Mouse (Mus musculus) hindbrain, postnatal 0 days (tissue): ENCODE data around the gene Muc4. TPM values are rescaled to one million over a fixed set of nuclear protein-coding genes. Genes with fewer than 3 reads are reported as not detected.

Source experiments
- ATAC-seq: fragments of 200-750 bp; cut with Nextera tagmentation; 2 replicates; pipeline ENCODE4 v1.8.0; 2017; ENCODE audit warnings: mild to moderate bottlenecking, moderate TSS enrichment, moderate library complexity
- DNase-seq: peaks from one replicate; pipeline ENCODE4 v3.0.0-alpha.2; 2015; ENCODE audit warnings: low spot score
- H3K27ac ChIP-seq: fragments of 300-500 bp; sonication (generic); 2 replicates; pipeline ENCODE4 v1.5.1; 2014; ENCODE audit warnings: mild to moderate bottlenecking
- H3K27me3 ChIP-seq: fragments of 300-500 bp; sonication (generic); 2 replicates; pipeline ENCODE4 v1.6.1; 2014; ENCODE audit warnings: low read length, mixed read lengths; ENCODE audit not compliant: insufficient read depth
- H3K36me3 ChIP-seq: fragments of 300-500 bp; sonication (generic); 2 replicates; pipeline ENCODE4 v1.6.1; 2014; ENCODE audit warnings: low read length, mixed read lengths; ENCODE audit not compliant: insufficient read depth
- H3K4me1 ChIP-seq: fragments of 300-500 bp; sonication (generic); 2 replicates; pipeline ENCODE4 v1.6.1; 2014; ENCODE audit warnings: antibody characterized with exemption, low read length, mixed read lengths; ENCODE audit not compliant: insufficient read depth
- H3K4me2 ChIP-seq: fragments of 300-500 bp; sonication (generic); 2 replicates; pipeline ENCODE4 v1.6.1; 2014; ENCODE audit warnings: low read depth, mild to moderate bottlenecking, low read length, moderate library complexity, mixed read lengths
- H3K4me3 ChIP-seq: fragments of 300-500 bp; sonication (generic); 2 replicates; pipeline ENCODE4 v1.5.1; 2014; ENCODE audit warnings: low read length
- H3K9ac ChIP-seq: fragments of 300-500 bp; sonication (generic); replicated peaks from 2 replicates; pipeline ENCODE4 v1.6.1; 2014; ENCODE audit warnings: mild to moderate bottlenecking, low read length, moderate library complexity, mixed read lengths
- H3K9me3 ChIP-seq: fragments of 300-500 bp; sonication (generic); 2 replicates; pipeline ENCODE4 v1.6.1; 2016; ENCODE audit warnings: low read length, mixed read lengths
- CTCF ChIP-seq: IDR thresholded peaks from 2 replicates; pipeline ENCODE4 v1.5.1; 2016; ENCODE audit warnings: antibody characterized with exemption, control low read depth, low read depth
- WGBS: fragments of 180-500 bp; shearing (Covaris S2); extraction: QIAGEN DNeasy Blood & Tissue Kit; methylation state at CpG from one replicate; pipeline ENCODE4 v1.1.7; 2014; 5-methylcytosine and 5-hydroxymethylcytosine counted together
- polyA plus RNA-seq: library from polyadenylated mRNA; unstranded; fragments of >200 nt; fragmentation: Nextera tagmentation; extraction: Ambion mirVana; gene quantifications from 2 replicates; pipeline ENCODE4 v1.2.1, GENCODE M21; 2015
- total RNA-seq: library from RNA; depleted of rRNA; stranded (reverse); fragments of >200 nt; gene quantifications from 2 replicates; pipeline ENCODE4 v1.2.3, GENCODE M21; 2014

The Muc4 gene
- total and polyA plus RNA-seq, 2 experiments from 2014 or later = not detected

DNA sequence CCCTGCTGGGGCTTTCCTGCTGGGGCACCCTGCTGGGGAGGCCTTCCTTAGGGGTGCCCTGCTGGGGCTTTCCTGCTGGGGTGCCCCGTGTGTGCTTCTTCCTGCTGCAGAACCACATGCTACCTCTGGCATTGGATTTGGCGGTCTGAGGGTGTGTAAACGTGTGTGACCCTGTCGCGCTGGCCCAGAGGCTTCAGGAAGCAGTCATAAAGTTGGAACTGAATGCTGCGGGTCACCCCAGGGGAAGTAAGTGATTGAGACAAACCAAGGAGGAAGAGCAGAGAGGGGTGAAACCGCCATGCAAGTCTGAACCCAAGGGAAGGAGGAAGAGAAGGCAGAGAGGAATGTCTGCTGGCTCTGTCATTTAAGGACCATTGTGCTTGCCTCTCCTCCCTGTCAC lies 37.1 kb upstream of the Muc4 start:
- H3K9me3 ChIP-seq = no peaks in the 10 kb centered on the region
- H3K27ac ChIP-seq = no peak overlapping the region
- H3K9ac ChIP-seq = no peak overlapping the region
- H3K36me3 ChIP-seq = no peaks in the 10 kb centered on the region
- WGBS = 35% methylated on average over 7 of the region's 7 CpGs
- no peaks in the 10 kb centered on the region for H3K4me1 ChIP-seq
- no peak overlapping the region for H3K4me3 ChIP-seq
- H3K4me2 ChIP-seq = no peak overlapping the region
- H3K27me3 ChIP-seq = no peaks in the 10 kb centered on the region
- DNase-seq = no peak
- ATAC-seq = no peak; the same call in 1 of the 2 replicates
- no peak for TF ChIP-seq CTCF

DNA sequence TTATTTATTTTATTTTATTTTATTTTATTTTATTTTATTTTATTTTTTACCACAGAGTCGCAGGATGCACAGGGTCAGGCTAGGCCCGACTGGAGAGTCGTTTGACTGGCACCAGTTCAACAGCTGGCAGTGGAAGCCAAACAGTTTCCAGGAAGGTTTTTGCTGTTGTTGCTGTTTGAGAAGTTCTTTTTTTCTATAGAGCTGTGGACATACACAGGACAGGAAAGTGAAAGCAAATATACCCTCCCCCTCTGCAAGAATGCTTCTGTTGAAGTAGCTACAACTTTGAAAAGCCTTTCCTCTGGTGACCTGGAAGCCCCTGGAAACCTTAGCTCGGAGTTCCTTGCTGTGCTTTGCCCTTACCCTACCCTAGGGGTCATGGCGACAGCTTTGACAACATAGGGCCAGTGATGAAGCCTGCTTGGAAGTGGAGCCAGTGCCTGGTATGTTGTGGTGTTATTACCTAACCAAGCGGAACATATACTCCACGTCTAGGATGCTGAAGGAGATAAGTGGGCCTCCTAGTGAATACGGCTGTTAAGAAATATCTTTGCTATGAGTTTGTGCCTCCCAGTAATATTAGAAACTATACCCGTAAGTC lies 32.3 kb upstream of the Muc4 start:
- Histone ChIP-seq H3K27ac (no peak overlapping the region), H3K4me3 (no peak overlapping the region), H3K36me3 (no peaks in the 10 kb centered on the region), H3K9ac (no peak overlapping the region), H3K4me2 (no peak overlapping the region), H3K4me1 (no peaks in the 10 kb centered on the region), H3K9me3 (no peaks in the 10 kb centered on the region), H3K27me3 (no peaks in the 10 kb centered on the region)
- ATAC-seq = no peak
- DNase-seq = no peak
- TF ChIP-seq CTCF = no peak
- WGBS = 65% methylated on average over 9 of the region's 9 CpGs

DNA sequence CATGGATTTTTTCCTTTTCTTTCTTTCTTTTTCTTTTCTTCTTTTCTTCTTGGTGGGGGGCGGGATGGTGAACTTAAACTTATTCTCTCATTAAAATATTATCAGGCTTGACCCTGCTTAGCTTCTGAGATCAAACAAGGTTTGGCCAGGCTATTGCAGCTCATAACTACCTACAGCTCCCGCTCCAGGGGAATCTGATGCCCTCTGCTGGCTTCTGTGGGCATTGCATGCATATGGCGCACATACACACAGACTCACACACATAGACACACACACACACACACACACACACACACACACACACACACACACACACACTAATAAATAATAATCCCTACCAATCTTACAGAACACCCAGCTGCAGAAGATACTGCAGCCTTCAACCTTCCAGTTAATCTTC lies 30.1 kb upstream of the Muc4 start:
- no peaks in the 10 kb centered on the region for H3K4me1 ChIP-seq
- no peak overlapping the region for H3K9ac ChIP-seq
- H3K27ac ChIP-seq = no peak overlapping the region
- DNase-seq = no peak
- H3K36me3 ChIP-seq = no peaks in the 10 kb centered on the region
- no peak for ATAC-seq
- peak; percentile 32 for TF ChIP-seq CTCF
- 97% methylated on average over 3 of the region's 3 CpGs for WGBS
- no peak overlapping the region for H3K4me3 ChIP-seq
- no peak overlapping the region for H3K4me2 ChIP-seq
- no peaks in the 10 kb centered on the region for H3K9me3 ChIP-seq
- H3K27me3 ChIP-seq = no peaks in the 10 kb centered on the region

DNA sequence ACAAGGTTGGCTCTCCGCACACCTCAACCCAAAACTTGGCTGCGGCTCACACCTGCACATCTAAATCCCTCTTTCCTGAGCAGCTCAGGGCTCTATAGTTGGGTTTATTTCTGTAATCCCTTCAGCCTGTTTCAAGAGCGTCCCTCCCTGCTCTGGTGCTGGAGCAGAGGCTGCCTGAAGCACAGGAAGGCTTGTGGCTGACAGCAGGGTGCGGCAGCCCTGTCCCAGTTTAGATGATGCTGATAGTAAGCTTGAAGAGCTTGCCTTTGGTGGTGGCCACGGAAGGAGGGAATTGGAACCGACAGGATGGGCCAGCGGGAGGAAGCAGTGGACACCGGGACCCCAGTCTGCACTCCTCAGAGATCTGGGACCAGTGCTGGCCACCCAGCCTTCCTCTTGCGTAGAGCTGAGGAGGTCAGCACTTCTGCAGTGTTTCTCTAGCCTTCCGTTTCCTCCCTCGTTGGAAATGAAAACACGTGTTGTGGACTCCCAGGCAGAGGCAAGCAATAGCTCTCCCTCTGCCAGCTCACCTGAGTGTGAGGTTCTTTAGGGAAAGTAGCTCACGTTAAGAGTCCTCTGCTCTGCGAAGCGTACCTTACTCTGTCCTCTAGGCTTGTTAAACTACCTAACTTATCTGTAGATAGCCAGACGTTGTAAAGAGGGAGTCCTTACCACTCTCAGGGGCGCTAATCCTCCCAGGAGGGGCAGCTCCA lies 28.4 kb upstream of the Muc4 start:
- no peaks in the 10 kb centered on the region for H3K9me3 ChIP-seq
- H3K27me3 ChIP-seq = no peaks in the 10 kb centered on the region
- TF ChIP-seq CTCF = no peak
- no peak overlapping the region for H3K4me3 ChIP-seq
- H3K4me1 ChIP-seq = no peaks in the 10 kb centered on the region
- DNase-seq = no peak
- 75% methylated on average over 17 of the region's 17 CpGs for WGBS
- H3K4me2 ChIP-seq = no peak overlapping the region
- no peak overlapping the region for H3K9ac ChIP-seq
- no peak for ATAC-seq
- H3K36me3 ChIP-seq = no peaks in the 10 kb centered on the region
- H3K27ac ChIP-seq = no peak overlapping the region

DNA sequence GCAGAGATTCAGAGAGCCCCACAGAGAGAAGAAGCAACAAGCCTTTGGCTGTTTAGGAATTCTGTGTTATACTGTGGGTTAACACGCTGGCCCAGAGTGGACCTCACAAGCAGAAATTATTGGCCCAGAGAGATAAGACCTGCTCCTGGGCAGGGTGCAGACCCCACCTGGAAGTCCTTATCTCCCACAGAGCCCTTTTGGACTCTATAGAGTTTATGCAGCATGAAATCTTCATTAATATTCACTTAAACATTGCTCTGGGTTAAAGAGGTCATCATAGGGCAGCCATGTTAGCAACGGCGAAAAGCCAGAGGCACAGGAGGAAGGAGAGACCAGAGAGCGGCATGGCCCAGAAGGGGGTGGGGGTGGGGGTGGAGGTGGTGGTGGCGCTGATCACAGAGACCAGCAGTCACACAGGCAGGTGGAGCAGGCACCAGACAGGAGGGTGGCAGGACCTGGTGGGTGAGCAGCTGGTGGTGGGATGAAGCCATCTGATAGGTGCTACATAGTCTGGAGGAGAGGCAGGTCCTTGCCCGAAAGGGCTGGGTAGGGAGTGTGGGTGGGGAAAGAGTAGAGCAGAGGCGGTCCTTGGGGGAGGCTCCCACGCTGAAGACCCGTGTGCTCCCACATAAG lies 27.7 kb upstream of the Muc4 start:
- ATAC-seq = 0 out of 2 replicates have a peak, but pooled peaks have one; percentile 29
- no peak for TF ChIP-seq CTCF
- H3K27me3 ChIP-seq = no peaks in the 10 kb centered on the region
- H3K4me3 ChIP-seq = no peak overlapping the region
- no peak overlapping the region for H3K27ac ChIP-seq
- H3K9ac ChIP-seq = no peak overlapping the region
- no peak overlapping the region for H3K4me2 ChIP-seq
- no peaks in the 10 kb centered on the region for H3K36me3 ChIP-seq
- H3K9me3 ChIP-seq = no peaks in the 10 kb centered on the region
- WGBS = 77% methylated on average over 9 of the region's 9 CpGs
- H3K4me1 ChIP-seq = no peaks in the 10 kb centered on the region
- DNase-seq = no peak

DNA sequence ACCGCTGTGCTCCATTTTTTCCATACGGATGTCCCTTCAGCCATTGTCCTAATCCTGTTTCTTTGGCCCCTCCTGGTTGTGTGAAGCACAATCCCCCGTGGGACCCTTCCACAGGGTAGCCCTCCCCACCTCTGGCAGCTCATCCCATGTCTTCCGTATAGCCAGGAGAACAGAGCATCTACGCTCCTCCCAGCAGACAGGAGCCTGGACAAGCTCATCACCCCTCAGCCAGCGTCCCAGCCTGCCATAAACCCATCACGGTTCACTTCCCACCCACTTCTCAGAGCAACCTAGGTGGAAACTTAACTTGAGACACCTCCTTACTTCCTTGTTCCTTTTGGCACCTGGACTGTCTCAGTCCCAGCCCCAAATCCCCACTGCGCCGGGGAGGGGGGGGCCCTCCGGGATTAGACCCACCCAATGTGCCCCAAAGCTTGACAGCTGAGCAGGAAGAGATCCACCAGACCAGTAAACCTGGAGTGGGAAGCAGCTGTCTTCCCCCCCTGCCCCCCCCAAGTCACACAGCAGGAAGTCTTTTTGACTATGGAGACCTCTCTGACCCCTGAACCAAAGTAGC lies 27.1 kb upstream of the Muc4 start:
- Histone ChIP-seq H3K27ac (no peak overlapping the region), H3K9ac (no peak overlapping the region), H3K9me3 (no peaks in the 10 kb centered on the region), H3K27me3 (no peaks in the 10 kb centered on the region), H3K36me3 (no peaks in the 10 kb centered on the region), H3K4me1 (no peaks in the 10 kb centered on the region), H3K4me3 (no peak overlapping the region), H3K4me2 (no peak overlapping the region)
- ATAC-seq (0 out of 2 replicates have a peak, but pooled peaks have one; percentile 10), DNase-seq (no peak)
- no peak for TF ChIP-seq CTCF
- 75% methylated on average over 10 of the region's 10 CpGs for whole genome bisulfite sequencing

DNA sequence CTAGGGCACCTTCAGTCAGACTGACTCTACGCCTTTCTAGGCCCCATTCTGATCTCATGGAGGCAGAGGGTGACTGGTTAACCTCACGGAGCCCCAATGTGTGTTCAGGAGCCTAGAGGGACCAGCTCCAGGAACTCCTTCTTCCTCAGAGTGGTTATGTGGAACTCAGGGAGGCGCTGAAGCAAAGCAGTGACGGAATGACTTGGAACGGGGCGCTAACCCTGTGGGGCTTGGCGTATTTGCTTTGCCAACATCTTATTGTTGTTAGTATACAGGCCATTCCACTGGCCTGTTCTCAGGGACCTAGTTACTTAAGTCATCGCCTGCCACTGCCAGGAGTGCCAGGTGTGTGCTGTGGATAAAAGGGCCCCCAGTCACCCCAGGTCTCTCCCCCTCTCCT lies 26.6 kb upstream of the Muc4 start:
- ATAC-seq = no peak
- WGBS = 87% methylated on average over 8 of the region's 8 CpGs
- Histone ChIP-seq H3K4me2 (no peak overlapping the region), H3K36me3 (no peaks in the 10 kb centered on the region), H3K27me3 (no peaks in the 10 kb centered on the region), H3K9ac (no peak overlapping the region), H3K27ac (no peak overlapping the region), H3K9me3 (no peaks in the 10 kb centered on the region), H3K4me3 (no peak overlapping the region), H3K4me1 (no peaks in the 10 kb centered on the region)
- no peak for TF ChIP-seq CTCF
- DNase-seq = no peak
